Mouse (Mus musculus) kidney, adult 2 months (tissue): ENCODE data around the gene AW011738.

Experiments used
- CTCF ChIP-seq: fragments of 200-500 bp; conservative IDR thresholded peaks from 2 replicates; pipeline ENCODE4 v1.5.1; 2011; ENCODE audit warnings: low read depth, mild to moderate bottlenecking, control low read depth, low read length, moderate library complexity, mixed read lengths; ENCODE audit not compliant: insufficient read depth, insufficient read length
- POLR2A ChIP-seq: fragments of 200-500 bp; IDR thresholded peaks from one replicate; pipeline ENCODE4 v1.6.1; 2011; ENCODE audit warnings: low read depth, low read length, control low read depth

DNA sequence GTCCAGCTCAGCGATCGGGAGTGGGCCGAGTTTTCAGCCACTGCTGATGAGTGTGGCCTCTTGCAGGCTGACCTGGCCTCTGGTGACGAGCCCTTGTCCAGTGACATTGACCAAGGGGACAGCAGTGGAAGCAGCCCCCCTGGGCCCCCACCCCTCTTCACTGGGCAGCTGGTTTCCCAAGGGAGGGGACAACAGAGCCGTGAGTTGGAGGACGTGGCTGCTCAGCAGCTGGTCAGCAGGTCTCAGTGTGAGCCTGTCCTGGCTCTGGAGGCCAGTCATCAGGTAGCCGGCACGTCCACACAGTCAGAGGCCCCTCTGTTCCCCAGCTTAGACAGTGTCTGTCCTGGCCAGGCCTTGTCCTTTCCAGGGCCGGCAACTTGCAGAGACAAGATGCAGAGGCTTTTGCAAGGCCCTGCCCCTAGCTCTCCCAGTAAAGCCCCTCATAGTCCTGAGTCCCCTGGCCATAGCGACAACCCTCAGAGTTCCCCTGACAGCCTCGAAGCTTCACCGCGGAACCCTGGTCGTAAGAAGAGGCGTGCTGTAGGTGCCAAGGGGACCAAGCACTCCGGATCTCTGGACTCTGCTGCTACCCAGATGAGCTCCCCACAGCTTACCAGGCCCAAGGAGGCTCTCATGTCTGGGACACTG, 14.0 kb downstream of the AW011738 start:
- no peak for TF ChIP-seq CTCF
- TF ChIP-seq POLR2A = no peak
